Mouse (Mus musculus) c-Kit-negative CD71-positive TER-119-positive erythroid progenitor cells, embryonic 14.5 days (primary cell): ENCODE measurements around the gene Cacna1h.

ENCODE experiments used
- DNase-seq: peaks from one replicate; pipeline ENCODE4 v3.0.0-alpha.2; 2013; ENCODE audit warnings: low read depth, low spot score

The Cacna1h gene

DNA sequence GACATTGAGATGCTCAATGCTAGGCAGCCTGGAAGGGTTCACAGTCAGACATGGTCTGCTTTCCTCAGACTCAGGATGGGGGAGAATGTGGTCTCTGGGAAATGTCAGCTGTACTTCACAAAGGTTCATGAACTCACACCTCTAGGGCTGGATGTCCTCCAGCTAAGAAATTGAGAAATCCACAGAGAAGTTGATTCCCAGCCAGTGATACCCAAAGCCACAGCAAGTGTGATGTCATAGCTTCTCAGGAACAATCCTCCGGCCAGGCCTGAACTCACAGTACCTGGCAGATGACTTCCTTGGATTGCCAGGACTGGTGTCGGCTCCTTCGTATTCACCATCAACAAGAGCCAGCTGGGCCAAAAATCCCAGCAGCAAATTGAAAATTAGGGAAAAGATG, 12.3 kb upstream of the Cacna1h start:
- DNase-seq, result no peak

GRCm38 (mm10) chr17:25445074-25445473, 11.5 kb upstream of the Cacna1h start:
- no peak for DNase-seq

DNA sequence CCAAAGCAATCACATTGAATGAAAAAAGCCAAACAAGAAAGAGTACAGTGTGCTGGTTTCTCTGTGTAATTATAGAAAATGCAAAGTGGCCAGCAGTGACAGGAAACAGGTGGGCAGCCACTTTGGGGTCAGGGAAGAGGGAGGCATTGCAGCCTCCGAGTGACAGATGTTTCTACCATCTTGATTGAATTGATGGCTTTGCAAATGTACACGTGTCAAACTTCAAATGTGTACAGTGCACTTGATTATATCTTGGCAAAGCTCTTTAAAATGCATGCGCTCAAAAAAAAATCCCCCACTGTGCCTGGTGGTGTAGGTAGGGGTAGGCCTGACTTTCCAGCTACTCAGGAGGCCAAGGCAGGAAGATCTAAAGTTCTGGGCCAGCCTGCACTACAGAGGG, 9.3 kb upstream of the Cacna1h start:
- DNase-seq, result no peak

DNA sequence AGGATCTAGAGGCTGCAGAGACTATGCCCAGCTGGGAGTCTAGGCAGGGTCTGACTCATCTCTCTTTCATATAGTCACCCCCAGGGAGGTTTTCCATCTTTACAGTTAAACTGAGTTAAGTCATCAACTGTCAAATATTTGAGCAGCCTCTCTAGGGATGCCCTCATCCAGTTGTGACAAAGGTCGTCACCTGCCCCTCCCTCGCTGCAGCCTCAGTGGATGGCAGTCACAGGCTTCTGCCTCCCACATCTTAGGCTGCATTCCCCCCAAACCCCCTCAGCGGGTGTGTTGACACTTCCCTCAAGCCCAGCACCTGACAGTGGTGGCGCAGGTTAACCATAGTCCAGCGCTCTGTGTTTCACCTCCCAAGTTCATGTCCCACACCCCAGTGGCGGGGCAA, 7.8 kb upstream of the Cacna1h start:
- no peak for DNase-seq

GRCm38 (mm10) chr17:25433223-25433616, 363 bp downstream of the Cacna1h start:
- no peak for DNase-seq

DNA sequence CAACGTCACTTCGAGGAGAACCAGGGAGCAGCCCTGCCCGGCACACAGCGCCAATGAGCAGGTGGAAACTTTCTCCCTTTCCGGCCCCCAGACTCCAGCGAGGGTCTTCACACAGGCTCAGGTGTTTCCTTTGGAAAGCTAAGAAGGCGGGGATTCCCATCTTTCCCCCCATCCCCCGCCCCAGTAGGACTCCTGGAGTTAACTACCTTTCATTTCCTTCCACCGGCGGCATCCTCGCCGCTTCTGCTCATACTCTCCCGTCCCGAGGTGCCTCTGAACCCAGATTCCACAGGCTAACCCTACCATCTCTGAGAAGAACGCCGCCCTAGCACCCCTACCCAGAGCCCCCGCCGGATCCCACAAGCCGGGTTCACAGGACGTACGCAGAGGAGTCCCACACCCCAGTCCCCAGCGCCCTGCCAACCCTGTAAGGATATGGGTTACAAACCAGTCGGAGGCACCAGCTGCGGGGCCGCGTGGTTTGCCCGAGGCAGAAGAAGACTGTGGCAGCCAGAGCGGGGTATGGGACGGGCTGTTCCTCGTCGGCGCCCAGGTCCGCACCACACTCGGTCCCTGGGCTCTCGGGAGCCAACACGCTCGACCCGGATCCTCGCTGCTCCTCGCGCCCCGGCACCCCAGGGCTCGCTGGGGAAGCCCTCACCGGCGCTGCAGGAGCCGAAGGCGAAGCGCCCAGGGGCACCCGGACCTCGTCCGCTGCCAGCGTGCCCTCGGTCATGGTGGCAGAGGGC, 976 bp downstream of the Cacna1h start:
- DNase-seq, result no peak

DNA sequence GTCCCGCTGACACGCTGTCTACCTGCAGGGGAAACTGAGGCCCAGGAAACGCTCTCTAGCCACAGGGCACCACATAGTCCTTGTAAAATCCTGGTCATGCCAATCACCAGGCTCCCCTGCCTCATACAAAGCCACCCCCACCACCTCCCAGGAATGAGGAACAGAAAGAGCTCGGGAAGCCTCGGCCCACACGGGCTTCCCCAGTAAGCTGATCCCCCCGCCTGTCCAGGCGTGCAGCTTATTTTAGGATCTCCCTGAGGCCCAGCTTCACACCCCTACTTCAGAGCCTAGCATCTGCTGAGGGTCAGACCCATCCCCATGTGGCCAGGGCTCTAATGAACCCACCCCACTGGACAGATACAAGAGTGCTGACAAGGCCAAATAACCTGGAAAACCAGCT, 3.0 kb downstream of the Cacna1h start:
- no peak for DNase-seq

GRCm38 (mm10) chr17:25429886-25430285, 3.7 kb downstream of the Cacna1h start:
- DNase-seq, result no peak

DNA sequence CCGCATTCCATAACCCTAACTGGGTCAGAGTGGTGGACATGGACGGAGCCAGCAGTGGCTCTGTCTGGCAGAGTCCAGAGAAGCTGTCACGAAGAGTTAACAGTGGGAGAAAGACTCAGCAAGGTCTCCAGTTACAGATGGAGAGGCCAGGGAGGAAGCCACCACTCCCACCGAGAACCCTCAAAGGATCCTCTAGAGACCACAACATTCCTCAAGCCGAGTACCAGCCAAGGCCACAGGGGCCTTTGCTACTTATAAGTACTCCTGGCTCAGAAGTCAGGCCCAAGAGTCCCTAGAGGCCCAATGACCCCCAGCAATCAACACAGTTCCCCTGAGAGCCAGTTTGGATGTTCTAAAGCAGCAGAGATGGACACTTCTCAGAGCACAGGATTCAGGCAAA, 4.3 kb downstream of the Cacna1h start:
- DNase-seq, result no peak

DNA sequence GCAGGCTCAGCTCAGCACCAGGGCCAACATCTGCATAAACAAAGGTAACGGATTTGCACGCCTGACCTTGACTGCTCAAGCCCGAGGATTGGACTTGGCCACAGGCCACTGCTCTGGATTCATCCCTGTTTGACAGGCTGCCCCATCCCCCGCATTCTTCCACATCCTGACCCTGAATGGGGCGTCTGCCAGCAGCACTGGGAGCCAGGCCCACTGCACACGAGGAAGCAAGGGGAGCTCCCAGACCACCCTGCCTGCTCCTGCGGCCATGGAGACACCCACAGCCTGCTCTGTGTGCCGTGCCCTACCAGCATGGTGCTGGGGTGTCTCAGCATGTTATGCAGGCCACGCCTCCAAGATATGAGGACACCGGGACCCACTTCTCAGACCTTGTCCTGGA, 6.1 kb downstream of the Cacna1h start:
- no peak for DNase-seq

- DNase-seq, result no peak
Measured at GRCm38 (mm10) chr17:25425996-25426395, 7.6 kb downstream of the Cacna1h start.

DNA sequence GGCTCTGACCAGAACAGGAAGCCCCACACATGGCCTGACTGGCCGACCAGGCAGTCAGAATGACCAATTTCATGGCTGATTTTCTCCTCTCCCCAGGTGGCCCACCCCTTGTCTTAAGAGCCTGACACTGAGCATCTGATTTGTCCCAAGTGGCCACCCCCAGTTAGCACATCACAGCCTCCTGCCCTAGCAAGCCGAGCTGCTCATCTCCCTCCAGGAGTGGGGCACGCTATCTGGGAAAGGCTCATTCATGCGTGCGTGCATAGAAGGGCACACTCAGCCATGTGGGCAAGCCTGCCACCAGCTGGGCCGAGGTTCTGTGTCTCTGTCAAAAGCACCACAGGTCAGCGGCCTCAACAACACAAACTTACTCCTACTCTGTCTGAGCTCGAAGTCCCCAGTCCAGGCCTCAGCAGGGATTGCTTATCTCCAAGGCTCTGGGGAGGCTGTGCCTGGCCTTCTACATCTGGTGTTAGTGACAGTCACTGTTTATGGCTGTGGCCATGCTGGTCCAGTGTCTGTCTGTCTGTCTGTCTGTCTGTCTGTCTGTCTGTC, 9.0 kb downstream of the Cacna1h start:
- DNase-seq, result no peak

- no peak for DNase-seq
Measured at GRCm38 (mm10) chr17:25420998-25421397, 12.6 kb downstream of the Cacna1h start.

DNA sequence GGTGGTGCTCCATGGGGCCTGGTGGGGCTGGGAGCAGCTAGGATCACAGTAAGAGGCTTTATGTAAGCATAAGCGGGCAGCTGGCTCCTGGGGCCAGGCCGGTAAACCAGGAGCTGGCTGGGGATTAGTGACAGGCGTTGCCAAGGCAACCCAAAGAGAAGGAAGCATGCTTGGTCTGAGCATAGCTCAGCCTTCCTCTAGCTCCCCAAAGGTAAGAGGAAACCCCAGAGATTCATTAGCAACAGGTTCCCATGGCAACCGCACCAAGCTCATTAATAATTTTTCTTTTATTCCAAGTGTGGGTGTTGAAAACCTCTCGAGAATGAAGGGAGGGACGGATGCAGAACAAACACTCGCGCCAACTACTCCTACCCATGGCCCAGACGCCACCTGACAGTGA, 14.7 kb downstream of the Cacna1h start:
- DNase-seq, result no peak

DNA sequence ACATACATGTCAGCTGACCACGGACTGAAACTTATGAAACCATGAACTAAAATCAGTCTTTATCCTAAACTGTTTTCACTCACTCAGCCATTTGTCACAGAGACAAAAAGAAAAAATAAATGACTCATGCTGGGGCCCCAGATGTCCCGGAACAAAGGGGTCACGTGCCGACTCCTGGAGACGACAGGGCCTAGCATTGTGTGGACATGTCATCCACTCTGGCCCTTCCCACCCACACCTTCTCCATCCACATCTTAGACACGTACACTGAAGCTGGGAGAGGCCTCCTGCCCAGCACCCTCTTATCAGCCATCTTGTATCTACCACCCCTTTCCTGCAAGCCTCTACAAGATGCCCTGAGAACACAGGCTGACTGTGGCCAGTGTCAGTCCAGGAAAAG, 15.6 kb downstream of the Cacna1h start:
- no peak for DNase-seq

- DNase-seq, result no peak
Measured at GRCm38 (mm10) chr17:25416219-25416618, 17.4 kb downstream of the Cacna1h start.

GRCm38 (mm10) chr17:25415421-25415913, 18.1 kb downstream of the Cacna1h start:
- no peak for DNase-seq

DNA sequence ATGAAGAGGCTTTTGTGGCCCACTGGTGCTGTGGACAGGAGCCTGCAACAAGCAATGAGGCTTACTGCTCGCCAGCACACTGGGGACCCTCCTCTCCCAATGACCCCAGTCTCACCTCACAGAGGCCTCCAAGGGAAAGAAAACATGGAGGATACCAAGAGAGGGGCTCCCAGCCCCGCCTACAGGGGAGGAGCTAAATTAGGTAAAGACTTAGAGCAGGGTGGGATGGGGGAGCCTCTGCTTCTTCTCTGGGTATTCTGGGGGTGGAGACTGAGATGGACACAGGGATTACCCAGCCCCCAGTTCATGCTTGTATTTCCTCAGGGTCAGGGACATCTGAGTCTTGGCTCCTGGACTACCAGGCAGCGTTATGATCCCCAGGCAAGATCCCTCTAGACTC, 18.7 kb downstream of the Cacna1h start:
- DNase-seq, result no peak

GRCm38 (mm10) chr17:25414209-25414608, 19.4 kb downstream of the Cacna1h start:
- DNase-seq, result no peak

DNA sequence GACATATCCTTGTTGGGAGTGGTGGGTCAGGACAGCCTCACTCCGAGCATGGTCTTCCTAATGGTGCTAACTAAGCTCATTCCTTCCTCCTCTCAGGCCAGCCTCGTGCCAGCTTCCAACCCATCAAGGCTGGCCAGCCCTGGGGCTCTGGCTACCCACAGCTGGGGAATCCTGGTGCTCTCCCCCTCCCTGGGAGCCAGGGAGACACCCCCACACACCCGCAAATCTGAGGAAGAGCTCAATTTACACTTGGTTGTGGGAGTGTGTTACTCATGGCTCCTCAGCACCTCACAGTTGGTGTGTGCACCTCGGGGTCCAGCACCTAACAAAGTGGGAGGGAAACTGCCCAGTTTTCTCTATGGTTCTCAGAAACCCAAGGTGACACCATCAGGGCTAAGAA, 22.3 kb downstream of the Cacna1h start:
- DNase-seq, result no peak

GRCm38 (mm10) chr17:25410786-25411185, 22.8 kb downstream of the Cacna1h start:
- no peak for DNase-seq

DNA sequence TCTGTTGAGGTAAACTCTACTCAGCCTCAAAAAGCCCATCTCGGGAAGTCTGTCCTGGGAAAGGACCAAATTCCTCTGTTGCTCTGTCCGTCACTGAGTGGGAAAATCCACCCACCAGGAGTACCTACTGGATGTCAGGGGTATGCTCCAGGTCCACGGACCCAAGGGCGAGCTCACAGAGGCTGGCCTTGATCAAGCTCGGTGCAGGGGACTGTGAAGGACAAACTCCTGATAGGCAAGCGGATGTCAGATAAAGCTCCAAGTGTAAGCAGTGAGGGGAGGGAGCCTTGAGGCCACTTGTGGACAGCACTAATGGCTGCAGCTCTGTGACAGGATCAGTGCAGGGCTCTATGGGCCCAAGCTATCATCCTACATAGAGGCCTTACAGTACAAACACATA, 23.4 kb downstream of the Cacna1h start:
- no peak for DNase-seq

DNA sequence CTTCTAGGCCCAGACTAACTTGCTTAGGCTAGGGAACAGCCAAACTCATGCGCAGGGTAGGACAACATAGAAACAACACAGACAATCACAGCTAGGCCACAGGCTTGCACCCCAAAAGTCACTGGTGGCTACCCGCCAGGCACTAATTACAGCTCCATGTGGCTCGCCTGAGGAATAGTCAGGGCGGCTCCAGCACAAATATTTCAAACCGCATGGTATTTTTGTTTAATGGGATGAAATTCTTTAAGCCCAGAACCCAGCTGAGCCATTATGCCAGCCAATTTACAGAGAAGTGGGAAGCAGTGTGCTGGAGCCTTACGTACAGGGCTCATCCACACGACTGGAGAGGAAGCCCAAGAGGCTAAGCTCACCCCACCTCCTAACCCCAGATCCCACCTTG, 24.0 kb downstream of the Cacna1h start:
- DNase-seq, result no peak
